Mouse (Mus musculus) spleen, adult 2 months (tissue): Measurements from ENCODE around the gene Adamts3. TPM values are rescaled to one million over a fixed set of nuclear protein-coding genes. Genes with fewer than 3 reads are reported as not detected.

Source experiments
- DNase-seq, 2 experiments: peaks; one replicate each; pipeline versions ENCODE4 v3.0.0 to v3.0.0-alpha.2; 2012 to 2021; ENCODE audit warnings: low spot score in 2 of 2, low read depth in 1 of 2
- H3K27ac ChIP-seq: fragments of 200-500 bp; 2 replicates; pipeline ENCODE4 v1.5.1; 2012; ENCODE audit warnings: low read length, inconsistent platforms; ENCODE audit not compliant: insufficient read depth
- H3K27me3 ChIP-seq: fragments of 200-500 bp; 2 replicates; pipeline ENCODE4 v1.6.1; 2012; ENCODE audit warnings: mild to moderate bottlenecking, moderate library complexity, low read length, inconsistent platforms; ENCODE audit not compliant: control insufficient read depth, insufficient read depth
- H3K36me3 ChIP-seq: fragments of 200-500 bp; 2 replicates; pipeline ENCODE4 v1.6.1; 2012; ENCODE audit warnings: mild to moderate bottlenecking, low read length, inconsistent platforms; ENCODE audit not compliant: control insufficient read depth, insufficient read depth
- H3K4me1 ChIP-seq: fragments of 200-500 bp; 2 replicates; pipeline ENCODE4 v1.6.1; 2011; ENCODE audit warnings: inconsistent platforms; ENCODE audit not compliant: control insufficient read depth, insufficient read depth, insufficient read length
- H3K4me3 ChIP-seq: fragments of 200-500 bp; 2 replicates; pipeline ENCODE4 v1.5.1; 2011; ENCODE audit warnings: mild to moderate bottlenecking, inconsistent platforms; ENCODE audit not compliant: insufficient read depth, insufficient read length; ENCODE audit errors: extremely low read depth
- CTCF ChIP-seq: fragments of 200-500 bp; IDR thresholded peaks from 2 replicates; pipeline ENCODE4 v1.5.1; 2011; ENCODE audit warnings: mild to moderate bottlenecking, inconsistent platforms; ENCODE audit not compliant: insufficient read depth, insufficient read length, insufficient replicate concordance; ENCODE audit errors: extremely low read depth
- POLR2A ChIP-seq: fragments of 200-500 bp; IDR thresholded peaks from 2 replicates; pipeline ENCODE4 v1.6.1; 2011; ENCODE audit warnings: low read depth, low read length, inconsistent platforms
- WGBS: fragments of 180-500 bp; shearing (Covaris S2); methylation state at CpG from one replicate; pipeline ENCODE4 v1.1.7; 2018; 5-methylcytosine and 5-hydroxymethylcytosine counted together
- polyA plus RNA-seq: library from polyadenylated mRNA; depleted of rRNA; stranded (reverse); fragments of >200 nt; gene quantifications from 2 replicates; pipeline ENCODE4 v1.2.3, GENCODE M21; 2012; rRNA removed

The Adamts3 gene
- 0.40 and 0.55 TPM in 2 replicates for polyA plus RNA-seq

GRCm38 (mm10) chr5:89883051-89883907, at the start of gene Adamts3:
TSS of gene Adamts3 (minus strand) at chr5:89883334.
- Histone ChIP-seq H3K27me3 (0 out of 2 replicates have a peak, but pooled peaks cover 4% of the 10 kb centered on the region), H3K36me3 (no peaks in the 10 kb centered on the region), H3K4me1 (no peaks in the 10 kb centered on the region; the same call in 1 of the 2 replicates), H3K4me3 (peak within 1 kb of the TSS; percentile 55), H3K27ac (no peak within 1 kb of the TSS)
- TF ChIP-seq POLR2A (no peak), CTCF (no peak)
- no peak for DNase-seq
- 2% methylated on average over 66 of the region's 78 CpGs for WGBS

GRCm38 (mm10) chr5:89931511-89931910, 48.4 kb upstream of the Adamts3 start:
- WGBS: 35% methylated on average over 4 of the region's 4 CpGs
- no peak for TF ChIP-seq POLR2A
- no peak for TF ChIP-seq CTCF

GRCm38 (mm10) chr5:89912359-89912758, 29.2 kb upstream of the Adamts3 start:
- TF ChIP-seq CTCF (no peak), POLR2A (no peak)
- H3K27me3 ChIP-seq: no peaks in the 10 kb centered on the region
- no peak overlapping the region for H3K27ac ChIP-seq
- no peak for DNase-seq
- no peak overlapping the region for H3K4me3 ChIP-seq
- H3K36me3 ChIP-seq: no peaks in the 10 kb centered on the region
- H3K4me1 ChIP-seq: no peaks in the 10 kb centered on the region

More at GRCm38 (mm10) chr5:89931511-89931910, 48.4 kb upstream of the Adamts3 start:
- Histone ChIP-seq H3K4me3 (no peak overlapping the region), H3K36me3 (no peaks in the 10 kb centered on the region), H3K27ac (no peak overlapping the region), H3K4me1 (no peaks in the 10 kb centered on the region), H3K27me3 (no peaks in the 10 kb centered on the region)
- DNase-seq: no peak

GRCm38 (mm10) chr5:89911950-89912349, 28.8 kb upstream of the Adamts3 start:
- H3K36me3 ChIP-seq: no peaks in the 10 kb centered on the region
- DNase-seq: no peak
- 87% methylated on average over 7 of the region's 7 CpGs for WGBS

GRCm38 (mm10) chr5:89911508-89911907, 28.4 kb upstream of the Adamts3 start:
- H3K27ac ChIP-seq: no peak overlapping the region
- 85% methylated on average over 4 of the region's 4 CpGs for WGBS
- no peaks in the 10 kb centered on the region for H3K4me1 ChIP-seq
- H3K27me3 ChIP-seq: no peaks in the 10 kb centered on the region
- TF ChIP-seq POLR2A (no peak), CTCF (no peak)
- H3K36me3 ChIP-seq: no peaks in the 10 kb centered on the region
- DNase-seq: no peak
- H3K4me3 ChIP-seq: no peak overlapping the region

More at GRCm38 (mm10) chr5:89911950-89912349, 28.8 kb upstream of the Adamts3 start:
- Histone ChIP-seq H3K27ac (no peak overlapping the region), H3K4me1 (no peaks in the 10 kb centered on the region), H3K27me3 (no peaks in the 10 kb centered on the region), H3K4me3 (no peak overlapping the region)
- TF ChIP-seq CTCF: no peak
- no peak for TF ChIP-seq POLR2A

DNA sequence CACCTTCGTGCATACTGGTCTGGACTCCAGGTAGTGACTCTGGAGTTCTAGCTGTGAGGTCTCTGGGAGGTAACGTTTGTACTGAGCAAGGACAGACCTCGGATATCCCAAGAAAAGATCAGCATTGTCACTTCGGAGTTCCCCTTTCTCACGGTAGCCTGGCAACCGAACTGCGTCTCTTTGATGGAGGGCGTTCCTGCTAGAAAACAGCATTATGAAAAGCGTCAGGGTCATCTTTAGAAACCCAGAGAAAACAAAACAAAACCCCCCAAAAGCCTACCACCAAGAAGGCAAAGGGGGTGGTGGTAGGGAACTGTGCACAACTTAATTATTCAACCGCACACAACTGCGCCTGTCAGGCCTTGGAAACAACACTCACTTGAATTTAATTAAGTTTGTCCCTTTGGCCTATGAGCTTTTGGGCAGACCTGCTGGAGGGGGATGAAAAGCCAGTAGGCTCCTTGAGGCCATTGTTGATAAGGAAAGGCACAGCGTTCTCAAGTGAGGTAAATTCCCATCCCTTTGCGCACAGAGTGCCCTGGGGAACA, 23.8 kb upstream of the Adamts3 start:
- no peak overlapping the region for H3K27ac ChIP-seq
- H3K4me1 ChIP-seq: no peaks in the 10 kb centered on the region
- H3K27me3 ChIP-seq: no peaks in the 10 kb centered on the region
- DNase-seq: no peak
- WGBS: 83% methylated on average over 13 of the region's 13 CpGs
- TF ChIP-seq POLR2A (no peak), CTCF (no peak)
- no peaks in the 10 kb centered on the region for H3K36me3 ChIP-seq
- no peak overlapping the region for H3K4me3 ChIP-seq

DNA sequence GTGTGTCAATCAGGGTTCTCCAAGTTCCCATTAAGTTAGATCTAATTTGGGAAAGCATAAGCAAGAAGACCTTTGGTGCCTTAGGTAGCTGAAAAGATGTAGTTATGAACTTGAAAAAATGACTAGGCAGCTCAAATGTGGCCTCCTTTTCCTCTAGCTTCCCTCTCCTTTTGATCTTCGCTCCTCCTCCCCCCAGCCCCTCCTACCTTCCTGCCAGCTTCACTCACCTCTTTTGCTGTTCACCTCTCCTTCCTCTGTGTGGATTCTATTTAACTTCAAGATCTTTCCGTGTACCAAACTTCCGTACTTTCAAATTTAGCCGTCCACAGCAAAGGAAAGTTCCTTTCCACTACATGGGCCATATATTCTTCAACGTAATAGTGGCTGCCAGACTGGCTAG, 17.9 kb upstream of the Adamts3 start:
- DNase-seq: no peak
- no peak overlapping the region for H3K4me3 ChIP-seq
- no peaks in the 10 kb centered on the region for H3K27me3 ChIP-seq
- no peak overlapping the region for H3K27ac ChIP-seq
- H3K36me3 ChIP-seq: no peaks in the 10 kb centered on the region
- TF ChIP-seq CTCF (no peak), POLR2A (no peak)
- WGBS: 66% methylated on average over 5 of the region's 5 CpGs
- H3K4me1 ChIP-seq: no peaks in the 10 kb centered on the region
